Mouse (Mus musculus) layer of hippocampus, postnatal 14 days (tissue): ENCODE measurements around the gene Olfr586. TPM values are rescaled to one million over a fixed set of nuclear protein-coding genes. Genes with fewer than 3 reads are reported as not detected.

Experiments
- DNase-seq, 2 experiments: peaks; one replicate each; pipeline ENCODE4 v3.0.0; 2021 to 2022; ENCODE audit warnings: low spot score in 2 of 2, mixed read lengths in 1 of 2
- long read RNA-seq, 2 experiments: library from polyadenylated mRNA; stranded (forward); transcript quantifications; one replicate each; pipeline ENCODE4 v2.0.0; 2021
- total RNA-seq, 2 experiments: library from RNA; stranded (reverse); gene quantifications; 2 replicates each; pipeline ENCODE4 v1.2.3; 2021

The Olfr586 gene
- not detected for total RNA-seq
- long read RNA-seq, experiment 1 = 0 reads
- long read RNA-seq, experiment 2 = 0 reads

DNA sequence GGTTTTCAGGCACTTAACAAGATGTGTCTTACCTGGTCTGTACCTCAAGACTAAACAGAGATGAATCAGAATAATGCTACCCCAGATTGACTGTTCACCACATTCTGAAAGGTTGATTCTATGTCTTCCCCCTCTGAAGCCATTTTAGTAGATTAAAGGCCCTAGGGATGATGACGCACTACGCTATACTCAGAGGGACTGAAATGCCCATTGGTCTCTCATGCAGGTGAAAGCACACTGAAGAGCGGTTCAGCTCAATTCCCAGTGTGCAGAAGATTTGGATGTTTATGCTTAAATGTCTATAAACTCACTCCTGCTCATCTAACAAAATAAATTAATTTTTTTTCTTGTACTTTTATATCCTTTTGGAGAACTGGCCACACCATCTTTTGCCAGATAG is at the start of gene Olfr586:
Gene Olfr586 (minus strand): TSS at position 101 of the 400 bp plus-strand sequence.
- no peak for DNase-seq

- DNase-seq = no peak
Measured at GRCm38 (mm10) chr7:103169697-103170096, 44.3 kb upstream of the Olfr586 start.

GRCm38 (mm10) chr7:103156256-103156655 is 30.8 kb upstream of the Olfr586 start, which contains the start of gene Olfr589:
Gene Olfr589, minus strand, starts transcription at chr7:103156356.
- no peak for DNase-seq

- no peak for DNase-seq
Measured at GRCm38 (mm10) chr7:103140579-103140978, 15.1 kb upstream of the Olfr586 start, which contains the start of gene Olfr588-ps1. Gene Olfr588-ps1, plus strand, starts transcription at chr7:103140879.

GRCm38 (mm10) chr7:103119406-103119805 is 6.0 kb downstream of the Olfr586 start:
- no peak for DNase-seq

DNA sequence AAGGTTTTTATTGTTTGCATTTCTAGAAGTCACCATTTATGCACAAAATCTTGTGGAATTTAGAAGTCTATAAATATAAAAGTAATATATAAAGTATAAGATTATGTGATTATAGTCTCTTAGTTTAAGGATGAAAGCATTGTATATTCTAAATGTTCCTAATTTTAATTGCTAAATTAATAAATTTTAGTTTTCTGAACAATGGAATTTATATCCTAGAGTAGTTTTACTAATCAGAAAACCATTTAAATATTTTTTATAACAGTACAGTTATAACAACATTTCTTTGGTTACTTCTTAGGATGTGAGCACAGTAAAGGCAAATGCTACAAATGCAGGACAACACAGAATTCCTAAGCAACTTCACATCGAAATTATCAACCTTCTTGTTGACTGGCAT is 28.0 kb downstream of the Olfr586 start, which contains the start of gene Olfr585:
Gene Olfr585 (plus strand): TSS at position 301 of the 400 bp plus-strand sequence.
- no peak for DNase-seq

DNA sequence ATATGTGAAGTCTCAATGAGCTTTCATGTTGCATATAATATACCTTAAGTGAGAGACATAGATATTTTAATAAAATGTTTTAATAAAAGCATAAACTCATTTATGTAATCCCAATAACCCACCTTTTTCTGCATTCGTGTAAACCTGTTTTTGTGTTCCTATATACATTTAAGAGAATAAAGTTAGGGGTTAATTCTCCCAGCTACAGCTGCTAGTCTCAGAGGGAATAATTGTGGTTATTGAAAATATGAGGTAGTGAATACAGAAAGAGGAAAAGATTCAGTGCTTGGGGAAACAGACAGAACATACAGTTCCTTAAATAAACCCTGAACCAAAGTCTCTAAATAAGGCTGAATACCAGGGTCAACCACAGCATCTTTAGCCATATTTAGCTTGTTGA is 43.9 kb downstream of the Olfr586 start, which contains the start of gene Olfr584:
Gene Olfr584 (plus strand): TSS at position 301 of the 400 bp plus-strand sequence.
- DNase-seq = no peak

Other genes starting within 250 kb of the Olfr586 start
- gene Olfr568, start 248.5 kb downstream of the Olfr586 start, total RNA-seq = not detected
- gene Olfr569, start 234.8 kb downstream of the Olfr586 start, total RNA-seq = not detected
- gene Olfr570, start 231.1 kb downstream of the Olfr586 start, total RNA-seq = under 1 TPM in 1 of 2 experiments, not detected in 1; 0.53 TPM
- not detected for gene Olfr571, start 208.1 kb downstream of the Olfr586 start, total RNA-seq
- not detected for gene Olfr572, start 201.2 kb downstream of the Olfr586 start, total RNA-seq
- not detected for gene Olfr573-ps1, start 183.1 kb downstream of the Olfr586 start, total RNA-seq
- gene Olfr574, start 177.2 kb downstream of the Olfr586 start, total RNA-seq = not detected
- gene Olfr575, start 166.9 kb downstream of the Olfr586 start, total RNA-seq = not detected
- not detected for gene Olfr576, start 163.0 kb downstream of the Olfr586 start, total RNA-seq
- not detected for gene Olfr577, start 149.7 kb downstream of the Olfr586 start, total RNA-seq
- gene Olfr578, start 136.3 kb downstream of the Olfr586 start, total RNA-seq = not detected
- not detected for gene Olfr582, start 87.6 kb downstream of the Olfr586 start, total RNA-seq
- not detected for gene Olfr583, start 74.3 kb downstream of the Olfr586 start, total RNA-seq
- gene Olfr584, start 43.8 kb downstream of the Olfr586 start, total RNA-seq = not detected
- not detected for gene Olfr585, start 27.9 kb downstream of the Olfr586 start, total RNA-seq
- gene Olfr588-ps1, start 15.2 kb upstream of the Olfr586 start, total RNA-seq = not detected
- not detected for gene Olfr589, start 30.7 kb upstream of the Olfr586 start, total RNA-seq
- gene Olfr591, start 52.7 kb upstream of the Olfr586 start, total RNA-seq = not detected
- not detected for gene Olfr592, start 59.2 kb upstream of the Olfr586 start, total RNA-seq
- not detected for gene Olfr593, start 86.2 kb upstream of the Olfr586 start, total RNA-seq
- not detected for gene Olfr594, start 91.4 kb upstream of the Olfr586 start, total RNA-seq
- not detected for gene Usp17ld, start 126.9 kb upstream of the Olfr586 start, total RNA-seq
- gene Olfr596, start 180.0 kb upstream of the Olfr586 start, total RNA-seq = not detected
- gene Olfr597, start 190.7 kb upstream of the Olfr586 start, total RNA-seq = not detected
- not detected for gene Olfr598, start 197.9 kb upstream of the Olfr586 start, total RNA-seq
- gene Olfr599, start 210.3 kb upstream of the Olfr586 start, total RNA-seq = not detected
- gene Olfr600, start 224.0 kb upstream of the Olfr586 start, total RNA-seq = not detected
- gene Olfr601, start 237.0 kb upstream of the Olfr586 start, total RNA-seq = not detected